Mouse (Mus musculus): ENCODE results near the gene Gm10272.

DNA sequence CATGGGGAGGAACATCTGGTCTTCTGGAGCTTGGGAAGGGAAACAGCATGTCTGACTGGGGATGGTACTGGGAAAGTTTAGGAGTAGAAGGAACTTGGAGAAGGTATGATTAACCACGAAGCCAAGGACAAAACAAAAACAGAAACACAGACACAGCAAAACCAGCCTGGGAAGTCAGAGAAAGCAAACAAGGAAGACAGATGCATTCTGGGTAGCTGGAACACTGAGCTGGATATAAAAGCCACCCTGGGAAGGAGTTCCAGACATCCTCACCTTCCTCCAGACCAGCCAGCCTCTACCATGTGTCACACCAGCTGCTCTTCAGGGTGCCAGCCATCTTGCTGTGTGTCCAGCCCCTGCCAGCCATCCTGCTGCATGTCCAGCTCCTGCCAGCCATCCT is 9.1 kb downstream of the Gm10272 start, which contains the start of gene Gm10142:
- TF ChIP-seq POLR2A (IDR thresholded peaks at IDR 0.05; ENCODE audit: borderline replicate concordance, insufficient read depth, low read length) (no peak), CTCF (IDR thresholded peaks at IDR 0.05; ENCODE audit: borderline replicate concordance, insufficient read depth, low read depth, low read length) (no peak)

Data from cerebellum, adult 2 months (tissue).